Mouse (Mus musculus) limb, embryonic 10.5 days (tissue): Measurements from ENCODE around the gene Rasgrf1. TPM values are rescaled to one million over a fixed set of nuclear protein-coding genes. Genes with fewer than 3 reads are reported as not detected.
A peak's percentile ranks its signal among the peaks of the same experiment; 100 is the strongest.
"Not testable (repeated sequence)": the region's sequence is repeated elsewhere in the genome, so short reads cannot be mapped to it uniquely, and the experiment has no call there.

ENCODE experiments used
- DNase-seq: peaks from one replicate; pipeline ENCODE4 v3.0.0-alpha.2; 2017; ENCODE audit warnings: low spot score
- H3K27ac ChIP-seq: fragments of 300-500 bp; sonication (generic); 2 replicates; pipeline ENCODE4 v1.5.1; 2016; ENCODE audit warnings: mild to moderate bottlenecking
- H3K27me3 ChIP-seq: fragments of 300-500 bp; sonication (generic); 2 replicates; pipeline ENCODE4 v1.6.1; 2016; ENCODE audit warnings: low read depth, mild to moderate bottlenecking; ENCODE audit not compliant: poor library complexity, severe bottlenecking
- H3K36me3 ChIP-seq: fragments of 300-500 bp; sonication (generic); 2 replicates; pipeline ENCODE4 v1.6.1; 2016; ENCODE audit warnings: mild to moderate bottlenecking, moderate library complexity
- H3K4me1 ChIP-seq: fragments of 300-500 bp; sonication (generic); 2 replicates; pipeline ENCODE4 v1.6.1; 2016
- H3K4me3 ChIP-seq: fragments of 300-500 bp; sonication (generic); 2 replicates; pipeline ENCODE4 v1.5.1; 2016; ENCODE audit warnings: mild to moderate bottlenecking, moderate library complexity
- H3K9me3 ChIP-seq: fragments of 300-500 bp; sonication (generic); replicated peaks from 2 replicates; pipeline ENCODE4 v1.6.1; 2016; ENCODE audit warnings: mild to moderate bottlenecking
- WGBS: fragments of 180-500 bp; shearing (Covaris S2); methylation state at CpG from one replicate; pipeline ENCODE4 v1.1.7; 2016; 5-methylcytosine and 5-hydroxymethylcytosine counted together
- polyA plus RNA-seq: library from polyadenylated mRNA; unstranded; fragments of >200 nt; fragmentation: Nextera tagmentation; extraction: Ambion mirVana; gene quantifications from 2 replicates; pipeline ENCODE4 v1.2.1, GENCODE M21; 2016

The Rasgrf1 gene
- polyA plus RNA-seq, 1 experiment from 2014 or later, result 0.16 TPM

DNA sequence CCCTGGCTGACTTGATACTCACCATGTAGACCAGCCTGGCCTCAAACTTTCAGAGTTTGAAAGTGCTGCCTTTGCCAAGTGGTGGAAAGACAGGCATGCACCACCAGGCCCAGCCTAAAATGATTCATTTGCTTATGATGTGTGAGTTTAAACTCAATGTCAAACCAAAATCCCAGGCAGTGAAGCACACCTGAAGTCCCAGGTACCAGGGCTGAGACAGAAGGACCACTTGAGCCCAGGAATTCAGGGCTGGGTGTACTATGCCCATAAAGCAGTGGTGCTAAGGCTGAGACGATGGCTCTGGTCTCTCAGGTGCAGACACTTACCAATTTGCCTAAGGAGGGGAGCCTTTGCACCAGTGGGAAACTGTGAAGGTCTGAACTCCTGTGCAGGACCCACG is 125.5 kb downstream of the Rasgrf1 start:
- no peaks in the 10 kb centered on the region for H3K27me3 ChIP-seq
- H3K9me3 ChIP-seq, result no peaks in the 10 kb centered on the region
- no peaks in the 10 kb centered on the region for H3K36me3 ChIP-seq
- no peaks in the 10 kb centered on the region for H3K4me1 ChIP-seq
- no peak overlapping the region for H3K4me3 ChIP-seq
- 74% methylated on average over 2 of the region's 2 CpGs for WGBS
- H3K27ac ChIP-seq, result no peak overlapping the region
- no peak for DNase-seq

DNA sequence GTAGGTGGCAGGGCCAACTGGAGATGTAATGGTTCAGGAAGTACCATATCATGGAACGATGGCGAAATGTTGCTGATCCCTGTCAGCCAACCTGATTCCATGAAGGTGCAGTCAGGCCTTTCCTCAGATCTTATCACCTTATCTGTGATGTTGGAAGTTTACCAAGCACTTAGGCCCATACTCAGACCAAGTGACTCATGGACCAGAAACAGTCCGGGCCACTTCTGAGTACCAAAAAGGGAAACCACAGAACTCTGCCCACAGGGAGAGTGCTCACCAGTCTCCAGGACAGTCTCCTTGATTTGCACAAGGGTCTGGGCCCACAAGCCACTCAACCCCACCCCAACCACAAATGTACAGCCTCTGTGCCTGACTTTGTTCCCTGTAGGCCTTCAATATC is 126.1 kb downstream of the Rasgrf1 start:
- Histone ChIP-seq H3K27me3 (no peaks in the 10 kb centered on the region), H3K36me3 (no peaks in the 10 kb centered on the region), H3K9me3 (no peaks in the 10 kb centered on the region), H3K4me3 (no peak overlapping the region), H3K4me1 (no peaks in the 10 kb centered on the region), H3K27ac (no peak overlapping the region)
- DNase-seq, result no peak
- WGBS, result 92% methylated on average over 3 of the region's 3 CpGs

DNA sequence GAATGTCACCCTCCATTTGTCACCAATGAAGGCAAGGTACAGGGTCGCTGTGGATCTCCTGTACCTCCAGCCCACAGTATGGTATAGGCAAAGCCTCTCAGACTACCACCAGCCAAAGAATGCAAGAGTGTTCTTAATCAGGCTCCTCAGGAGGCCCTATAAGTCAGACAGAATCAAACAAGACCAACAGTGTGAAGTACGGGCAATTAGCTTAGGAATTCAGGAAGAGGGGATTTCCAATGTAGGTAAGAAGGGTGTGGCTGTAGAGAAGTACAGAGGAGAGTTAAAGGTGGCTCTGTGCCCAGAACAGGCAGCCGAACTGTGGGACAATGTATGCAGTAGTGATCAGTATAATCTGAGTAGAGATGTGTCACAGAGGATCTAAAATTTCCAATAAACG is 126.6 kb downstream of the Rasgrf1 start:
- DNase-seq, result no peak
- 79% methylated on average over 4 of the region's 4 CpGs for WGBS
- Histone ChIP-seq H3K27ac (no peak overlapping the region), H3K4me1 (no peaks in the 10 kb centered on the region), H3K4me3 (no peak overlapping the region), H3K27me3 (no peaks in the 10 kb centered on the region), H3K9me3 (no peaks in the 10 kb centered on the region), H3K36me3 (no peaks in the 10 kb centered on the region)

DNA sequence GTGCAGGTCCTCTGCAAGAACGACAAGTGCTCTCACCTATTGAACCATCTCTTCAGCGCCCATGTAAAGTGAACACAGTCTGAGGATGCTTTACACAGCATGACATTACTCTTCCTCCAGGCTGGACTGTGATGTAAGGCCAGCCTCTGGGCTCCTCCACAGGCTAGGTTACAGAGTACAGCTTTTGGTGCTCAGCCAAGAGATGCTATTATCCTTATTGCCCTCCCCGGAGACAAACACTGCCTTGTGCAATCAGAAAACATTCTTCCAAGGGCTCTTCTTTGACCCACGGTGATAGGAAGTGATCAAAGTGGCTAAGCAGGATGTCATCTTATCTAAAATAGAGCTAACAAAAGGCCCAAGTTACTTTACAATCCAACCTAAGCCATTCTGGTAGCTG is 128.8 kb downstream of the Rasgrf1 start:
- no peak overlapping the region for H3K27ac ChIP-seq
- no peaks in the 10 kb centered on the region for H3K9me3 ChIP-seq
- 84% methylated on average over 4 of the region's 4 CpGs for WGBS
- no peak overlapping the region for H3K4me3 ChIP-seq
- H3K36me3 ChIP-seq, result no peaks in the 10 kb centered on the region
- H3K4me1 ChIP-seq, result no peaks in the 10 kb centered on the region
- no peaks in the 10 kb centered on the region for H3K27me3 ChIP-seq
- DNase-seq, result no peak

DNA sequence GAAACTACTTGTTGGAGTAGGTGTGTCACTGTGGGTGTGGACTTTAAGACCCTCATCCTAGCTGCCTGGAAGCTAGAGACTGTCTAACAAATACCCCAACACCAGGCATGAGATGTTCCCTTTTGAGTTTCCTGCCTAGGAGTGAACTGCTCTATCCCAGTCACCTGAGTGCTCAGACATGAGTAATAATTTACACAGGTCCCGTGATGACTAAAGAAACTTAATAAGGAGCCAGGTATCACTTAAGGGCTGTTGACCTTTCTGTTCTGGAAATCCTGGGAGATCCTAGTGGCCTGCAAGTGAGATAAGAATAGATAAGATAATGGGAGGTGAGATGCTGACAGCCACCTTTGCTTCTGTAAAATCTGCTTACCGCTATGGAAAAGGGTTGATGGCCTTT is 131.2 kb downstream of the Rasgrf1 start:
- Histone ChIP-seq H3K36me3 (no peaks in the 10 kb centered on the region), H3K9me3 (no peaks in the 10 kb centered on the region), H3K27me3 (no peaks in the 10 kb centered on the region), H3K4me3 (no peak overlapping the region), H3K4me1 (no peaks in the 10 kb centered on the region), H3K27ac (no peak overlapping the region)
- WGBS, result 91% methylated on average over 2 of the region's 2 CpGs
- no peak for DNase-seq

DNA sequence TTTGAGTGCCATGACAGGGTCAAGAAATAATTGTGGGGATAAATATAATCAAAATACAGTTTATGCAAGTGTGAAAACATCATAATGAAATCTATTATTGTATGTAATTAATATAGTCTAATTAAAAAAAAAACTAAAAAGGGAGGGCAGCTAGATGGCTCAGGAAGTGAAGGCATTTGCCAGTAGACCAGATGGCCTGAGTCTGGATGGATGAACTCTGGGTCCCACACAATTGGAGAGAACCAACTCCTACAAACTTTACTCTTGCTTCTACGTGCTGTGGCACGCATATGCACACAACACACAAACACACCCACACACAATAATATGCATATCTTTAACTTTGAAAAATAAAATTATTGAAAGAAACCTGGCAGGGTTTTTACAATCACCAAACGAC is 131.8 kb downstream of the Rasgrf1 start:
- Histone ChIP-seq H3K9me3 (no peaks in the 10 kb centered on the region), H3K27ac (no peak overlapping the region), H3K27me3 (no peaks in the 10 kb centered on the region), H3K4me1 (no peaks in the 10 kb centered on the region), H3K36me3 (no peaks in the 10 kb centered on the region), H3K4me3 (no peak overlapping the region)
- 95% methylated on average over 3 of the region's 3 CpGs for WGBS
- no peak for DNase-seq

DNA sequence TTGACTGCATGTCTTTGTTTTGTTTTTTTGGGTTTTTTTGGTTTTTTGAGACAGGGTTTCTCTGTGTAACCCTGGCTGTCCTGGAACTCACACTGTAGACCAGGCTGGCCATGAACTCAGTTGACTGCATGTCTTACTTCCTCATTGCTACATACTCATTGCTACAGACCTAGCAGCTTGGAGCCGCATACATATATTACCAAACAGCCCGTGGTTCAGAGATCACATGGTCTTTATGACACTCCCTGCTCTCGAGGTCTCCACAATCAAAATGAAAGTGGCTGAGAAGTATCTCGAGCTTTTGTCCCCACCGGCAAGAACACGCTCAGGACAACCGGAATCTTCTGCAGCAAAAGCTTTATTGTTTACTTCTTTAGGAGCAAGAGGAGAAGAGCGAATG is 133.2 kb downstream of the Rasgrf1 start:
- not testable (repeated sequence) for H3K4me1 ChIP-seq, H3K4me3 ChIP-seq, H3K9me3 ChIP-seq, H3K36me3 ChIP-seq, DNase-seq, H3K27me3 ChIP-seq, H3K27ac ChIP-seq
- 91% methylated on average over 8 of the region's 8 CpGs for WGBS

DNA sequence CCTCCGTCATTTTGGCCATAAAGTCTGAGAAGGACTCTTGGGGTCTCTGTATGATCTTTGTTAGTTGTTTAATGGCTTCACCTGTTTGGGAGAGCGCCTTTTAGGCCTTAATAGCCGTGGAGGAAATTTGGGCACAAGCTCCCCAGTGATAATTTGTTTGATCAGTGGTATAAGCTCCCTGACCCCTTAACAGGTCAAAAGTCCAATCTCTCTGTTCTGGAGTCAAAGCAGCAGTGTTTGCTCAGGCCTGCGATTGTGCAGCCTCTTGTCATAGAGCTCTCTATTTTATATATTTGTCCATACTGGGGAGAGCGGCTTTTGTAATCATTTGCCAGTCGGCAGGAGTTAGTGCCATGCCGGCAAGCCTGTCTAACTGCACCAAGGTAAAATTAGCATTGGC is 135.5 kb downstream of the Rasgrf1 start:
- no peak overlapping the region for H3K4me3 ChIP-seq
- 87% methylated on average over 7 of the region's 7 CpGs for WGBS
- H3K9me3 ChIP-seq, result no peaks in the 10 kb centered on the region
- peaks cover 13% of the 10 kb centered on the region for H3K4me1 ChIP-seq
- H3K36me3 ChIP-seq, result no peaks in the 10 kb centered on the region
- no peaks in the 10 kb centered on the region for H3K27me3 ChIP-seq
- no peak overlapping the region for H3K27ac ChIP-seq
- DNase-seq, result no peak

DNA sequence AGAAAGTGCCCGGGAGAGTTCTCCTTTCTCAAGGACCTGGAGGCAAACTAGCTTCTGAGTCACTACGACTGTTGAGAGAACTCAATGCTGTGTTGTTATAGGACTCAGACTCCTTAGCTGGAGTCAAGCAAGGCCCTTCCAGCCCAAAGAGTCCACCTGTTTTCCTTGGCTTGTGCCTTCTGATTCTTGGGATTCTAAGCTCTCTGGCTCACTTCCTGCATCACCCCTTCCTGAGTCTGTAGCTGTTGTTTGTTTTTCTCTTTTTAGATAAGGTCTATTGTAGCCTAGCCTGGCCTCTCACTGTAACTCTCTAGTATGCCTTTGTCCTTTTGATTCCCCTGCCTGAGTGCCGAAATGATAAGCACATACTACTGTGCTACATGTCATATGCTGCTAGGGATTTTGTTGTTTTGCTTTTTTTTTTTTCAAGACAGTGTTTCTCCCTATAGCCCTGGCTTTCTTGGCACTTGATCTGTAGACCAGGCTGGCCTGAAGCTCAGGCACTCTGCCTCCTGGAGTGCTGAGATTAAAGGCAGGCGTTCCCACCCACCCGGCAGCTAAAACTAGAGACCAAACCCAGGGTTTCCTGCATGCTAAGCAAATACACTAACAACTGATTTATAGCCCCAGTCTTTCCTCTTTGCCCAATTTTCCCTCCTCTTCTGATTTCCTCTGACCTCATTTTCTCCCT is 138.4 kb downstream of the Rasgrf1 start:
- no peak for DNase-seq
- Histone ChIP-seq H3K36me3 (no peaks in the 10 kb centered on the region), H3K27me3 (no peaks in the 10 kb centered on the region), H3K27ac (no peak overlapping the region), H3K4me3 (no peak overlapping the region), H3K4me1 (peaks cover 13% of the 10 kb centered on the region), H3K9me3 (no peaks in the 10 kb centered on the region)
- WGBS, result 57% methylated on average over 5 of the region's 5 CpGs

DNA sequence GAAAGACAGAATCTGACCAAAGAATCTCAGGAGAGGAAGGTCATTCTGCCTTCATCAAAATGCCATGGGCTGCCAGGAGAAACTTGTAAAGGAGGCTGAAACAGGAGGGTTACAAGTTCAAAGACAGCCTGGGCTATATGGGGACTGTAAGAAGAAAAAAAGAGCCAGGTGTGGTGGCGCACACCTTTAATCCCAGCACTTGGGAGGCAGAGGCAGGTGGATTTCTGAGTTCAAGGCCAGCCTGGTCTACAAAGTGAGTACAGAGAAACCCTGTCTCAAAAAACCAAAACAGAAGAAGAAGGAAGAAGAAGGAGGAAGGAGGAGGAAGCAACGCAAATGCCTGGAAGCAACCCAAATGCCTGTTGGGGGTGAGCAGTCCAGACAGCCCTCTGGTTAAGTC is 144.1 kb downstream of the Rasgrf1 start, which contains the start of gene Ctsh:
Gene Ctsh, plus strand, starts transcription at position 301 of the 400 bp plus-strand sequence.
- peaks cover 5% of the 10 kb centered on the region for H3K27me3 ChIP-seq
- no peak for DNase-seq
- peak within 1 kb of the TSS; percentile 77 for H3K27ac ChIP-seq
- H3K36me3 ChIP-seq, result no peaks in the 10 kb centered on the region
- no peaks in the 10 kb centered on the region for H3K9me3 ChIP-seq
- H3K4me1 ChIP-seq, result peaks cover 12% of the 10 kb centered on the region
- WGBS, result 89% methylated on average over 2 of the region's 2 CpGs
- H3K4me3 ChIP-seq, result peak within 1 kb of the TSS; percentile 64

DNA sequence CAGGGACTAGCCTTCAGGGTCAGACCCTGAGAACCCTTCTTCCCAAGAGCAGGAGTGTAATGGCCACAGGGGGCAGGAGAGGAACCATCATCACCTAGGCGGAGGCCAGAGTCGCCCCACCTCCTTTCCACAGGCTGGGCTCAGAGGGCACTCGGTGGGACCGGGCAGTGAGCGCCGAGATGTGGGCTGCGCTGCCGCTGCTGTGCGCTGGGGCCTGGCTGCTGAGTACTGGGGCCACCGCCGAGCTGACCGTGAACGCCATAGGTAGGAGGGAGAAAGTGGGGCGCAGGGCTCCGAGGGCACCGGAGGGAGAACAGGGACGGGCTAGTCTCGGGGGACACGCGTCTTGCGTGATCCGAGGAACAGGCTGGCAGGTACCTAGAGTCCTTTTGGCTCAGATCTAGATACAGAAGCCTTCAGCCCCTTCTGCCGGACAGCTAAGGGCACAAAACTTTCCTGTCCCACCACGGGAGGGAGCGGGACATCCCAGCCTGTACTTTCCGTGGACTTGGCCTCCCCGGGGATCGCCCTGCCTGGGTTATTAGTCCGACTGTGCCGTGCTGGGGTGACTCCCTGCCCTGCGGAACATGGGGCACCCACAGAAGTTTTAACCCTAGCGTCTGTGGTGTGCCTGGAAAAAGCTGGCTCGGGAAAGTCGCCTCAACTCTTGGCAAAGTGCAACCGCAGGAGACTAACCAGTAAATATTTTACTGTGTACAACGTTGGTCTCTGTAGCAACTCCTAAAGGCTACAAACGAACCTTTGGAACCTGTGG is 144.8 kb downstream of the Rasgrf1 start:
- DNase-seq, result peak; percentile 74
- WGBS, result under 1% methylated on average over 37 of the region's 37 CpGs
- Histone ChIP-seq H3K36me3 (no peaks in the 10 kb centered on the region), H3K4me3 (peak overlapping the region; percentile 64), H3K9me3 (no peaks in the 10 kb centered on the region), H3K27ac (peak overlapping the region; percentile 77), H3K4me1 (peaks cover 9% of the 10 kb centered on the region), H3K27me3 (peaks cover 5% of the 10 kb centered on the region)

DNA sequence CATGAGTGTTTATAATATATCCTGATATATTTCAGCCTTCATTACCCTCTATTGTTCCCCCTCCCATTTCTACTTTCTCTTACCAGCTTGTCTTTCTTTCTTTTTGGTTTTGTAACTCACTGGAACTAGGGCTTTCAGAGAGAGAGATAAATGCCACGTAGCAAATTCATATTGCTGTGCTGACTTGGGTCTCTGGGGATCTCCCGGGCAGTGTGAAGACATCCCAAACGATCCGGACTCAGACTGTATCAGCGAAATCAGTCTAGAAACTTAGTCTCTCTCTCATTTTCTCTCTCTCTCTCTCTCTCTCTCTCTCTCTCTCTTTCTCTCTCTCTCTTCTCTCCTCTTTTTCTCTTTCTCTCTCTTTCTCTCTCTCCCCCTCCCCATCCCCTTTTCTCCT is 145.7 kb downstream of the Rasgrf1 start:
- peaks cover 5% of the 10 kb centered on the region for H3K27me3 ChIP-seq
- H3K27ac ChIP-seq, result no peak overlapping the region
- peak overlapping the region; percentile 64 for H3K4me3 ChIP-seq
- H3K4me1 ChIP-seq, result peaks cover 9% of the 10 kb centered on the region
- DNase-seq, result no peak
- no peaks in the 10 kb centered on the region for H3K36me3 ChIP-seq
- WGBS, result 59% methylated on average over 5 of the region's 5 CpGs
- no peaks in the 10 kb centered on the region for H3K9me3 ChIP-seq

DNA sequence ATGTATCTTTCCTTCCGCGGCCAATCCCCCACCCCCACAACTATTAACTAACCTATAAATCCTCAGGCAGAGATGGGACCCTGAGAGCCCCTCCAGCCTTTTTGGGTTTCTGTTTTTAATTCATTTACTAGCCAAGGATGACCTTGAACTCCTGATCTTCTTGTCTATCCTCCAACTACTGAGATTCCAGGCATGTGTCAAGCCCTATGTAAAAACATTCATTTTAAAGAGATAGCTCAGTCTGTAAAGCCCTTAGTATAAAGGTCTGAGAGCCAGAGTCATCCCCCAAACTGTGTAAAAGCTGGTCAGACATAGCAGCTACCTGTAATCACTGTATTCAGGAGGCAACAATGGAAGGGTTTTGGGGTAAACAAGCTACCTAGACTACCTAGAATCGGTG is 146.2 kb downstream of the Rasgrf1 start:
- no peaks in the 10 kb centered on the region for H3K9me3 ChIP-seq
- 66% methylated on average over 3 of the region's 3 CpGs for WGBS
- H3K4me3 ChIP-seq, result no peak overlapping the region
- no peak for DNase-seq
- peaks cover 9% of the 10 kb centered on the region for H3K4me1 ChIP-seq
- H3K27ac ChIP-seq, result no peak overlapping the region
- peaks cover 5% of the 10 kb centered on the region for H3K27me3 ChIP-seq
- no peaks in the 10 kb centered on the region for H3K36me3 ChIP-seq
